Mouse (Mus musculus) bone marrow, adult 2 months (tissue): Measurements from ENCODE around the gene Nexn. TPM values are rescaled to one million over a fixed set of nuclear protein-coding genes. Genes with fewer than 3 reads are reported as not detected.

Experiments used
- H3K27ac ChIP-seq: fragments of 200-500 bp; 2 replicates; pipeline ENCODE4 v1.5.1; 2012; ENCODE audit warnings: low read depth, mild to moderate bottlenecking, control low read depth, inconsistent platforms, low read length; ENCODE audit not compliant: control insufficient read depth, poor library complexity, insufficient read depth
- H3K4me1 ChIP-seq: fragments of 200-500 bp; 2 replicates; pipeline ENCODE4 v1.6.1; 2011; ENCODE audit warnings: low read length; ENCODE audit not compliant: control insufficient read depth, insufficient read depth
- H3K4me3 ChIP-seq: fragments of 200-500 bp; replicated peaks from 2 replicates; pipeline ENCODE3; 2011; ENCODE audit warnings: mild to moderate bottlenecking, low read depth, low read length, control low read depth; ENCODE audit not compliant: control insufficient read depth
- CTCF ChIP-seq: fragments of 200-500 bp; IDR thresholded peaks from 2 replicates; pipeline ENCODE4 v1.5.1; 2011; ENCODE audit warnings: low read length, control low read depth; ENCODE audit not compliant: control insufficient read depth, insufficient read depth
- POLR2A ChIP-seq: fragments of 200-500 bp; IDR thresholded peaks from 2 replicates; pipeline ENCODE4 v1.6.1; 2011; ENCODE audit warnings: low read depth, mild to moderate bottlenecking, control low read depth, low read length, borderline replicate concordance; ENCODE audit not compliant: control insufficient read depth
- WGBS: fragments of 180-500 bp; shearing (Covaris S2); methylation state at CpG from one replicate; pipeline ENCODE4 v1.1.7; 2018; 5-methylcytosine and 5-hydroxymethylcytosine counted together
- polyA plus RNA-seq: library from polyadenylated mRNA; stranded (reverse); fragments of >200 nt; gene quantifications from 2 replicates; pipeline ENCODE4 v1.2.4, GENCODE M21; 2011; ENCODE audit warnings: low replicate concordance; ENCODE audit not compliant: missing spikeins, insufficient read depth, insufficient read length

Gene Nexn
- polyA plus RNA-seq, 1 experiment = 7.3 TPM

DNA sequence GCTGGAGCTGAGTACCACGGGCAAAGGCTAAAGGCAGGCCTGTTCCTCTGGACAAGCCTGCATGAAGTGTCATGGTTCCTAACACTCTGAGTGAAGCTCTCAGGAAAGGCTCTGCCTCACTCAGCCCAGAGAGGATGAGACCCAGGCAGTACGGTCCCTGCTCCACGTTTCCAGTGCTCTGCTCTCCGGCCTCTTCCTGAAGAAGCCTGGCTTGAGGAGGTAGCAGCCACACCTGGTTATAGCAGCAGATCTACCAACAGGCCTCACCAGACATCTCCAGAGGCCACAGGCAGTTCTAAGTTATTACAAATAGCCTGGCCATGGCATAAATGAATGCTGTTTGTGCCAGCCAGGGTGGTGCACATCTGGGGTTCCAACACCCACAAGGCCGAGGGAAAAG, 22.1 kb upstream of the Nexn start:
- WGBS = 80% methylated on average over 5 of the region's 5 CpGs
- H3K4me1 ChIP-seq = no peaks in the 10 kb centered on the region

DNA sequence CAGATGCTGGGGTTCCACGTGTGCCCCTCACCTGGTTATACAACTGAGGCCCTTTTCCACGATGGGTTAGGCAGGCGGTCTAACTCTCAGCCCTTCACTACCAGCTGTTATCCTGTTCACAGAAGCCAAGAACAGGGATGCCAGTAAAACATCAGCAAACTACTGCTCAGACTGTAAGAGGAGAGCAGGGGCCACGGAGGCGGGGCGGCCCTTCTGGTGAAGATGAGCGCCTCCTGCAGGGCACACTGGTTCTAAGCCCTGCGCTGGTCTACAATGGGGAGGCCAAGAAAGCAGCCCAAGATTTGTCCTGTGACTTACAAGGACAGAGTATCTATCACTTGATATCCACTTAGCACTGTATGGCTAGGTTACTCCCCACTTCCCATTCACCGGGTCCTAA, 21.7 kb upstream of the Nexn start:
- no peak overlapping the region for H3K4me3 ChIP-seq
- 87% methylated on average over 9 of the region's 9 CpGs for WGBS
- H3K27ac ChIP-seq = no peak overlapping the region
- H3K4me1 ChIP-seq = no peaks in the 10 kb centered on the region
- TF ChIP-seq POLR2A (no peak), CTCF (no peak)

More for the DNA sequence above, 22.1 kb upstream of the Nexn start:
- Histone ChIP-seq H3K4me3 (no peak overlapping the region), H3K27ac (no peak overlapping the region)
- no peak for TF ChIP-seq CTCF
- TF ChIP-seq POLR2A = no peak

DNA sequence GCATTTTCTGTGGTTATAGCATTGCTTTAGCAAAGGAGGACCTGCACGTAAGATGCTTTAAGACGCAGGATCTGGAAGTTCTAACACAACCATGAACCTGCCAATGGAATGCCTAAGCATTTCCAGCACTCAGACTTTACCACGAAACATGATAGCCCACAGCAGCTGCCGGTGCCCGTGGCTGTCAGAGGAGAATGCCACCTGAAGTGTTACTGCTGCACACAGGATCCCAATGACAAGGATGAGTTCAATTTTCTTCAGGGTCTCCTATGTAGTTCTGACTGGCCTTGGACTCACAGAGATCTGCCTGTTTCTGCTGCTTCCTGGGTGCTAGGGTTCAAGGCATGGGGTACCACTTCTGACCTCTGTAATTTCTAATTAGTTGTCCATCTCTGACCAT, 18.6 kb upstream of the Nexn start:
- WGBS = 86% methylated on average over 5 of the region's 5 CpGs
- Histone ChIP-seq H3K4me3 (no peak overlapping the region), H3K4me1 (no peaks in the 10 kb centered on the region), H3K27ac (no peak overlapping the region)
- TF ChIP-seq POLR2A (no peak), CTCF (no peak)

DNA sequence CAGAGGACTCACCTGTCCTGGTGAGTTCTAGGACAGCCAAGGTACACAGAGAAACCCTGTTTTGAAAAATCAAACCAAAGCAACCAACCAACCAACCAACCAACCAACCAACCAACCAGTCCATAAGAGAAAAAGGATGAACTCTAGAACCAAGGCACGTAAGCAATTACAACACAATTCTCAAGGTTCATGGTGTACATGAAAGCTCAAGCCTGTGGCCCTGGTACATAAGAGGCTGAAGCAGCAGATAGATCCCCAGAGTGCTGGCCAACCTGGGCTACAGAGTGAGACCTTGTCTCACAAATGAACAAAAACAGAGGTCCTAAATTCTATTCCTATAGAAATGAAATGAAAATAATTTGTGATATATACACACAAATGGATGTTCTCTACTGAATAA, 18.2 kb upstream of the Nexn start:
- TF ChIP-seq POLR2A (no peak), CTCF (no peak)
- Histone ChIP-seq H3K4me3 (no peak overlapping the region), H3K4me1 (no peaks in the 10 kb centered on the region), H3K27ac (no peak overlapping the region)
- 91% methylated on average over 1 of the region's 1 CpGs for WGBS

DNA sequence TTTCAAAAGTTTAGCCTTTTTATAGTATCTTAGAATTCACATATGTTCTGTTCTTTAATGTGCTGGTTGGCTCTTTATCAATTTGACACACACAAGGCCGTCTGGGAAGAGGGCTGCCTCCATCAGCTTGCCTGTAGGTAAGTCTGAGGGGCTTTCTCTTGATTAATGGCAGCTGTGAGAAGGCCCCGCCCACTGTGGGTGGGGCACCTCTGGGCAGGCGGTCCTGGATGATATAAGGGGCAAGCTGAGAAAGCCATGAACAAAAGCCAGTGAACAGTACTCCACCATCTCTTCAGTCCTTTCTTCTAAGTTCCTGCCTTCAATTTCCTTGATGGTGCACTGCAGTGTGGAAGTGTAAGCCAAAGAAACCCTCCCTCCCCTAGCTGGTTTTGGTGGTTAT, 16.0 kb upstream of the Nexn start:
- TF ChIP-seq POLR2A = no peak
- no peak for TF ChIP-seq CTCF
- no peaks in the 10 kb centered on the region for H3K4me1 ChIP-seq
- WGBS = 71% methylated on average over 3 of the region's 3 CpGs
- no peak overlapping the region for H3K27ac ChIP-seq
- no peak overlapping the region for H3K4me3 ChIP-seq

DNA sequence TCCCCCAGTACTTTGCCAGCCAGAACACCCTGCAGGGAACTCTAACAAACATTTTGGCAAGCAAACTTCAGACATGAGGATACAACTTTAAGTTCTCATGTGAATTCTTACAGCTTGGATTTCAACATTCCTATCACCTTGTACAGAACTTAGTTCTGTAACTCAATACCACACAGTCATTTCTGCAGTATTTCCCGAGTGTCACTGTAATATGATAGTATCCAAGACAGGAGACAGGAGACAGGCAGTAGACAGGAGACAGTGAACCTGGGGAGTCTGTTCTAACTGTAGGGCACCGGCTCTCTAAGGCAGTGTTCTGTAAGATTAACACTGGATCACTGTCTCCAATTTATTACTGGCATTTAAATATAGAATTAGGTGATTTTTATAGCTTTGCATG, 12.3 kb upstream of the Nexn start:
- TF ChIP-seq CTCF (no peak), POLR2A (no peak)
- H3K27ac ChIP-seq = no peak overlapping the region
- H3K4me3 ChIP-seq = no peak overlapping the region
- H3K4me1 ChIP-seq = no peaks in the 10 kb centered on the region
- 73% methylated on average over 2 of the region's 2 CpGs for WGBS

DNA sequence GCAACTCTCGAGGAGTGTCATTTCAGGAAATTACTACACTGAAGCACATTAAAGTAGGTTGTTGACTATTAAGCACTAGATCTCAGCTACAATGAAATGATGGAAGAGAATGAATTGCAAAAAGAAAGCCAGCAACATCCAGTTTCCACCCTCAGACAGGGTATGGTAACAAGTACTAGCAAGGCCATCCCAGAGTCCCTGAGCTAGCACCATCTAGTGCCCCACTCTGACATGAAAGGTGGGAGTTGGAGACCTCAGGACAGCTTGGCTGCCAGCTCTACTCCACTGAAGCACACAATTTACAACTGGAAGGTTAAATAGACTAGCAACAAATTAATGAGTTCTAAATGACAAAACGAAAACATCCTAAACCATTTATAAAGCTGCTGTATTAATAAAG, 11.8 kb upstream of the Nexn start:
- no peak overlapping the region for H3K4me3 ChIP-seq
- TF ChIP-seq POLR2A (no peak), CTCF (no peak)
- no peak overlapping the region for H3K27ac ChIP-seq
- H3K4me1 ChIP-seq = no peaks in the 10 kb centered on the region
- 81% methylated on average over 2 of the region's 2 CpGs for WGBS

DNA sequence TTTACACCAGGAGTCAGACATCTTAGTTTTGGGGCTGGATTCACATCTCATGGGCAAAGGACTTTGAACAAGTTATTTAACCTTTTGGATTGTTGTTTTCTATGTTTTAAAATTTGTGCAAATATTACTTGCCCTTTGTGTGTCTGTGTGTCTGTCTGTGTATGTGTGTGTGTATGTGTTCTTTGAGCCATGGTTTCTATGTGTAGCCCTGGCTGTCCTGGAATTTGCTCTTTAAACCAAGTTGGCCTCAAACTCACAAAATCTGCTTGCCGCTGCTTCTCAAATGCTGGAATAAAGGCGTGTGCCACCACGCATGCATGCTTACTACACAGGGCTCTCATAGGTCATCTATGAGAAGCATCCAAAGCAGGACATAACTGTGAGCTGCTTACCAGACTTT, 10.8 kb upstream of the Nexn start:
- TF ChIP-seq CTCF (no peak), POLR2A (no peak)
- WGBS = 96% methylated on average over 3 of the region's 3 CpGs
- Histone ChIP-seq H3K27ac (no peak overlapping the region), H3K4me3 (no peak overlapping the region), H3K4me1 (no peaks in the 10 kb centered on the region)

DNA sequence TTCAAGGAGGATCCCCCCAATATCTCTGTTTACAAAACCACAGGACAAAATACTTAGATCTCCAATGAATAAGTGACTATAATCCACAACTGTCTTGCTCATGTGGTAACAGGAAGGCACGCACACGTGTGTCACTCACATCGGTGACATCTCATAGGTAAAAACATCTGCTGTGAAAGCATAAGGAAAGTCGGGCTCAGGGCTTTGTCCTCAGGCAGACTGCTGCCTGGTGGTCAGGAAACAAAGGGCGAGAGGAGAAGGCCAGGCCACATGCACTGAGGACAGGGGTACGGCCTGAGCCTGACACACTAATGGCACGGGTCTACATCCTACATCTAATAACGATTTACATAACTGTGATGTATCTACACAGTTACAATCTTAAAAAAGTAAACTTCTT, 8.9 kb upstream of the Nexn start:
- no peak for TF ChIP-seq POLR2A
- no peak for TF ChIP-seq CTCF
- no peaks in the 10 kb centered on the region for H3K4me1 ChIP-seq
- 87% methylated on average over 8 of the region's 8 CpGs for WGBS

More for the DNA sequence above, 8.9 kb upstream of the Nexn start:
- H3K4me3 ChIP-seq = no peak overlapping the region
- H3K27ac ChIP-seq = no peak overlapping the region
